In genomic region chr16:60144370-60144769, GRCm38 (mm10) we compare ENCODE assay signal across 20 mouse cellular contexts.
DNase-seq lines count a peak whose midpoint lies in the region; ATAC-seq and TF ChIP-seq lines count a peak whose summit lies in the region.
"Had no signal": no experiment of that assay in that cellular context is flagged by ENCODE, and none has a peak within 500 bp of the region (broad histone marks: within the 10 kb centered on the region; RNA-seq: fewer than 3 reads in every experiment).

No protein-coding gene starts in this region.

- ATAC-seq in forebrain, embryonic 14.5 days, result peak; percentile 34; the same call in 1 of the 2 replicates
- no peak for ATAC-seq in forebrain, embryonic 12.5 days (ENCODE audit: low FRiP score)
- ATAC-seq in hindbrain, postnatal 0 days, result no peak
- ATAC-seq in hindbrain, embryonic 12.5 days (ENCODE audit: low FRiP score), result no peak
- no peak for ATAC-seq in midbrain, postnatal 0 days (ENCODE audit: low FRiP score)
- ATAC-seq in midbrain, embryonic 11.5 days (ENCODE audit: low FRiP score), result no peak
- ATAC-seq: activated CD4-positive, CD25-positive, alpha-beta regulatory T cell, adult 4 months; inflammation-experienced regulatory T-cells, adult 6 months; intestine, postnatal 0 days; Patski had no signal

- H3K4me1 ChIP-seq in forebrain, embryonic 14.5 days (ENCODE audit: control insufficient read depth, insufficient read depth, low read length), result no peaks in the 10 kb centered on the region
- no peaks in the 10 kb centered on the region for H3K4me1 ChIP-seq in forebrain, embryonic 12.5 days
- H3K4me1 ChIP-seq in hindbrain, postnatal 0 days (ENCODE audit: insufficient read depth, low read length), result no peaks in the 10 kb centered on the region
- H3K4me1 ChIP-seq in hindbrain, embryonic 12.5 days, result no peaks in the 10 kb centered on the region
- H3K4me1 ChIP-seq in midbrain, postnatal 0 days (ENCODE audit: insufficient read depth, low read length), result no peaks in the 10 kb centered on the region
- H3K4me1 ChIP-seq in midbrain, embryonic 11.5 days (ENCODE audit: control insufficient read depth, insufficient read depth, low read length), result no peaks in the 10 kb centered on the region
- H3K4me1 ChIP-seq: embryonic facial prominence, embryonic 10.5 days; heart, embryonic 15.5 days; hindbrain, embryonic 10.5 days; hindbrain, embryonic 15.5 days had no signal

- no peaks in the 10 kb centered on the region for H3K27me3 ChIP-seq in forebrain, embryonic 14.5 days (replicated peaks; ENCODE audit: control insufficient read depth, insufficient read depth, low read length)
- H3K27me3 ChIP-seq in forebrain, embryonic 12.5 days, result no peaks in the 10 kb centered on the region
- H3K27me3 ChIP-seq in hindbrain, postnatal 0 days (ENCODE audit: insufficient read depth, low read length), result no peaks in the 10 kb centered on the region
- no peaks in the 10 kb centered on the region for H3K27me3 ChIP-seq in hindbrain, embryonic 12.5 days
- no peaks in the 10 kb centered on the region for H3K27me3 ChIP-seq in midbrain, postnatal 0 days (ENCODE audit: insufficient read depth, low read length)
- H3K27me3 ChIP-seq in midbrain, embryonic 11.5 days (ENCODE audit: control insufficient read depth, insufficient read depth, low read length), result no peaks in the 10 kb centered on the region
- H3K27me3 ChIP-seq: CH12.LX; heart, embryonic 15.5 days; hindbrain, embryonic 15.5 days; Patski had no signal

- peak; percentile 68 for DNase-seq in forebrain, embryonic 14.5 days (ENCODE audit: low spot score)
- DNase-seq in hindbrain, postnatal 0 days (ENCODE audit: low spot score), result peak; percentile 37
- DNase-seq in midbrain, postnatal 0 days (ENCODE audit: low spot score), result peak; percentile 42
- DNase-seq in midbrain, embryonic 11.5 days (ENCODE audit: low spot score, missing footprints), result no peak
- DNase-seq: adrenal gland, postnatal 14 days; cerebellum, adult 8-10 months; gastrocnemius, postnatal 14 days; heart, adult 2 months had no signal

- 71% methylated on average over 3 of the region's 3 CpGs for WGBS in forebrain, embryonic 14.5 days
- 80% methylated on average over 3 of the region's 3 CpGs for WGBS in forebrain, embryonic 12.5 days
- WGBS in hindbrain, postnatal 0 days, result 65% methylated on average over 3 of the region's 3 CpGs
- WGBS in hindbrain, embryonic 12.5 days, result 78% methylated on average over 3 of the region's 3 CpGs
- 71% methylated on average over 3 of the region's 3 CpGs for WGBS in midbrain, postnatal 0 days
- WGBS in midbrain, embryonic 11.5 days, result 79% methylated on average over 3 of the region's 3 CpGs

- H3K9ac ChIP-seq in forebrain, embryonic 14.5 days (ENCODE audit: low read length), result no peak overlapping the region
- no peak overlapping the region for H3K9ac ChIP-seq in forebrain, embryonic 12.5 days
- H3K9ac ChIP-seq in hindbrain, postnatal 0 days (replicated peaks; ENCODE audit: low read length), result no peak overlapping the region
- no peak overlapping the region for H3K9ac ChIP-seq in hindbrain, embryonic 12.5 days
- no peak overlapping the region for H3K9ac ChIP-seq in midbrain, postnatal 0 days (replicated peaks; ENCODE audit: low read length, poor library complexity, severe bottlenecking)
- H3K9ac ChIP-seq in midbrain, embryonic 11.5 days (ENCODE audit: low read length), result no peak overlapping the region
- H3K9ac ChIP-seq: heart, embryonic 15.5 days; hindbrain, embryonic 15.5 days had no signal

- TF ChIP-seq CTCF in hindbrain, postnatal 0 days (IDR thresholded peaks at IDR 0.05; ENCODE audit: low read depth), result no peak
- TF ChIP-seq CTCF in midbrain, postnatal 0 days (IDR thresholded peaks at IDR 0.05), result no peak

- H3K9me3 ChIP-seq in forebrain, embryonic 14.5 days (replicated peaks; ENCODE audit: control insufficient read depth, low read length), result no peaks in the 10 kb centered on the region
- H3K9me3 ChIP-seq in forebrain, embryonic 12.5 days, result no peaks in the 10 kb centered on the region
- H3K9me3 ChIP-seq in hindbrain, postnatal 0 days (ENCODE audit: low read length), result no peaks in the 10 kb centered on the region
- H3K9me3 ChIP-seq in hindbrain, embryonic 12.5 days (replicated peaks), result no peaks in the 10 kb centered on the region
- H3K9me3 ChIP-seq in midbrain, postnatal 0 days (ENCODE audit: low read length), result no peaks in the 10 kb centered on the region
- no peaks in the 10 kb centered on the region for H3K9me3 ChIP-seq in midbrain, embryonic 11.5 days (ENCODE audit: control insufficient read depth, low read length)
- H3K9me3 ChIP-seq: embryonic facial prominence, embryonic 10.5 days; heart, embryonic 15.5 days; hindbrain, embryonic 10.5 days; hindbrain, embryonic 15.5 days had no signal

- H3K36me3 ChIP-seq in forebrain, embryonic 14.5 days (ENCODE audit: control insufficient read depth, insufficient read depth, low read length), result no peaks in the 10 kb centered on the region
- H3K36me3 ChIP-seq in forebrain, embryonic 12.5 days (replicated peaks), result no peaks in the 10 kb centered on the region
- no peaks in the 10 kb centered on the region for H3K36me3 ChIP-seq in hindbrain, postnatal 0 days (ENCODE audit: insufficient read depth, low read length)
- no peaks in the 10 kb centered on the region for H3K36me3 ChIP-seq in hindbrain, embryonic 12.5 days
- no peaks in the 10 kb centered on the region for H3K36me3 ChIP-seq in midbrain, postnatal 0 days (ENCODE audit: insufficient read depth, low read length)
- H3K36me3 ChIP-seq in midbrain, embryonic 11.5 days (ENCODE audit: control insufficient read depth, insufficient read depth, low read length), result no peaks in the 10 kb centered on the region
- H3K36me3 ChIP-seq: embryonic facial prominence, embryonic 10.5 days; heart, embryonic 15.5 days; hindbrain, embryonic 10.5 days; hindbrain, embryonic 15.5 days had no signal

- no peak overlapping the region for H3K4me2 ChIP-seq in forebrain, embryonic 14.5 days (ENCODE audit: low read length)
- no peak overlapping the region for H3K4me2 ChIP-seq in forebrain, embryonic 12.5 days
- no peak overlapping the region for H3K4me2 ChIP-seq in hindbrain, postnatal 0 days (ENCODE audit: low read depth, low read length)
- no peak overlapping the region for H3K4me2 ChIP-seq in hindbrain, embryonic 12.5 days (replicated peaks)
- H3K4me2 ChIP-seq in midbrain, postnatal 0 days (ENCODE audit: low read depth, low read length, poor library complexity, severe bottlenecking), result no peak overlapping the region
- no peak overlapping the region for H3K4me2 ChIP-seq in midbrain, embryonic 11.5 days
- H3K4me2 ChIP-seq: heart, embryonic 11.5 days; heart, embryonic 15.5 days; hindbrain, embryonic 15.5 days had no signal

- H3K4me3 ChIP-seq in forebrain, embryonic 14.5 days (ENCODE audit: low read depth, low read length), result no peak overlapping the region
- no peak overlapping the region for H3K4me3 ChIP-seq in forebrain, embryonic 12.5 days (replicated peaks)
- no peak overlapping the region for H3K4me3 ChIP-seq in hindbrain, postnatal 0 days (ENCODE audit: low read length)
- H3K4me3 ChIP-seq in hindbrain, embryonic 12.5 days, result no peak overlapping the region
- H3K4me3 ChIP-seq in midbrain, postnatal 0 days (ENCODE audit: low read depth, low read length), result no peak overlapping the region
- H3K4me3 ChIP-seq in midbrain, embryonic 11.5 days (ENCODE audit: low read depth, low read length), result no peak overlapping the region
- H3K4me3 ChIP-seq: embryonic facial prominence, embryonic 10.5 days; heart, adult 2 months; heart, embryonic 15.5 days; hindbrain, embryonic 10.5 days; hindbrain, embryonic 15.5 days had no signal

- H3K27ac ChIP-seq in forebrain, embryonic 14.5 days (ENCODE audit: low read depth, low read length), result no peak overlapping the region
- H3K27ac ChIP-seq in forebrain, embryonic 12.5 days, result no peak overlapping the region
- no peak overlapping the region for H3K27ac ChIP-seq in hindbrain, postnatal 0 days
- H3K27ac ChIP-seq in hindbrain, embryonic 12.5 days, result no peak overlapping the region
- H3K27ac ChIP-seq in midbrain, postnatal 0 days (ENCODE audit: low read depth, low read length), result no peak overlapping the region
- H3K27ac ChIP-seq in midbrain, embryonic 11.5 days (ENCODE audit: low read depth, low read length), result no peak overlapping the region
- H3K27ac ChIP-seq: embryonic facial prominence, embryonic 10.5 days; heart, adult 2 months; heart, embryonic 15.5 days; hindbrain, embryonic 10.5 days; hindbrain, embryonic 15.5 days had no signal
